Mouse (Mus musculus) cortical plate, adult 2 months (tissue): ENCODE results near the gene Fam221a.
"Not testable (repeated sequence)": the region's sequence is repeated elsewhere in the genome, so short reads cannot be mapped to it uniquely, and the experiment has no call there.

Experiments
- CTCF ChIP-seq: fragments of 200-500 bp; IDR thresholded peaks from 2 replicates; pipeline ENCODE4 v1.5.1; 2011; ENCODE audit warnings: mild to moderate bottlenecking, control low read depth, low read length; ENCODE audit not compliant: insufficient read depth; ENCODE audit errors: extremely low read depth
- POLR2A ChIP-seq: fragments of 200-500 bp; IDR thresholded peaks from 2 replicates; pipeline ENCODE4 v1.6.1; 2011; ENCODE audit warnings: mild to moderate bottlenecking, low read length, control low read depth; ENCODE audit not compliant: insufficient read depth; ENCODE audit errors: extremely low read depth

DNA sequence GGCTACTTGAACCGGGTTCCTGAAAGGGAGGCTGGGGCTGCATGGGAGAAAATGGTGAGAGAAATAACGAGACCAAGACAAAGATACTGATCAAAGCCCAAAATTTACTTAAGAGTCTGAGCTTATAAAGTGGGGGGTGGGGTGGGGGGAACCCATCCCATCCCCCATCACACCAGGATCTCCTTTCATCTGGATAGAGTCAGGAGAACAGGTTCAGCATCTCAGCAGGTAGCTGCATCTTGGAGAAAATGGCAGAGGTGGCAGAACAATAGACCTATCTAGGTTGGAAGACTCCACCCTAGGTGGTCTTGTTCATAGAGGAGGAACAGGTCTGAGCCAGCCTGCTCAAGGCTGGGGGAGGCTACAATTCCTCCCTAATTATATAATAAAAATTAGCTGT lies 45.4 kb downstream of the Fam221a start:
- TF ChIP-seq CTCF, POLR2A: not testable (repeated sequence)
